ENCODE assay signal across 8 mouse cellular contexts in the genomic region with DNA sequence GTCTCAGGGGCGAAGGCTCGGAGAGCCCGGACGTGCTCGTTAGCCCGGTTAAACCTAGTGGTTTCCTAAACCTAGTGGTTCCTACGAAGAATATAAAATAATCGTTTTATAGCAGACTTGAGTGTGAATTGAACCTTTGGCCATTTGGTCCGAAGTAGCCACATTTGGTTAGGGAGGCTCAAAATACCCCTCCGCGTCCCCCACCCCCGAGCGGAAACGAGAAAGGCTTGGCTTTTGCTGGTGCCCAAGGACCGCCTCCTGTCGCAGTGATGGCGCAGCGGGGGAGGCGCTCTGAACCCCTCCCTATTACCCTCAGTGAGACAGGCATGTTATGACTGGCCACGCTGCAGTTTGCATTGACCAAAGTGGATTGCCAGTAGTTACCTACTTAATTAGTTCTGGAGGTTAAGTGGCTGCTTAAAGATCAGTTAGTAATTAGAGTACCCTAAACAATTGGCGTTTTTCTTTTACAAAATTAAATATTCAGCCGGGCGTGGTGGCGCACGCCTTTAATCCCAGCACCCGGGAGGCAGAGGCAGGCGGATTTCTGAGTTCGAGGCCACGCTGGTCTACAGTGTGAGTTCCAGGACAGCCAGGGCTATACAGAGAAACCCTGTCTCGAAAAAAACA. TPM values are rescaled to one million over a fixed set of nuclear protein-coding genes. Genes with fewer than 3 reads are reported as not detected.
DNase-seq lines count a peak whose midpoint lies in the region; ATAC-seq and TF ChIP-seq lines count a peak whose summit lies in the region.

No protein-coding gene starts in this region.

- H3K4me1 ChIP-seq in bone marrow, adult 2 months (ENCODE audit: control insufficient read depth, insufficient read depth, low read length) = no peaks in the 10 kb centered on the region
- H3K4me1 ChIP-seq in embryonic facial prominence, embryonic 14.5 days (ENCODE audit: control insufficient read depth, insufficient read depth, low read length) = peaks cover 18% of the 10 kb centered on the region
- no peaks in the 10 kb centered on the region; the same call in 1 of the 2 replicates for H3K4me1 ChIP-seq in kidney, embryonic 14.5 days (ENCODE audit: control insufficient read depth, insufficient read depth, low read length)

- H3K27me3 ChIP-seq in embryonic facial prominence, embryonic 14.5 days (replicated peaks; ENCODE audit: control insufficient read depth, insufficient read depth, low read length) = no peaks in the 10 kb centered on the region
- no peaks in the 10 kb centered on the region for H3K27me3 ChIP-seq in kidney, embryonic 14.5 days (ENCODE audit: control insufficient read depth, insufficient read depth, low read length)

- WGBS in bone marrow, adult 2 months = under 1% methylated on average over 30 of the region's 30 CpGs
- WGBS in embryonic facial prominence, embryonic 14.5 days = 1% methylated on average over 30 of the region's 30 CpGs
- WGBS in kidney, embryonic 14.5 days = 1% methylated on average over 30 of the region's 30 CpGs

- no peaks in the 10 kb centered on the region for H3K9me3 ChIP-seq in embryonic facial prominence, embryonic 14.5 days (ENCODE audit: control insufficient read depth, low read length)
- H3K9me3 ChIP-seq in kidney, embryonic 14.5 days (ENCODE audit: control insufficient read depth, low read length) = no peaks in the 10 kb centered on the region

- TF ChIP-seq CTCF in bone marrow, adult 2 months (IDR thresholded peaks at IDR 0.05; ENCODE audit: control insufficient read depth, insufficient read depth, low read length) = no peak

- peak overlapping the region; percentile 98 for H3K4me2 ChIP-seq in embryonic facial prominence, embryonic 14.5 days (ENCODE audit: low read depth, low read length)
- peak overlapping the region; percentile 91 for H3K4me2 ChIP-seq in kidney, embryonic 14.5 days (replicated peaks; ENCODE audit: low read depth, low read length)

- H3K36me3 ChIP-seq in embryonic facial prominence, embryonic 14.5 days (ENCODE audit: control insufficient read depth, insufficient read depth, low read length) = peaks cover 42% of the 10 kb centered on the region
- H3K36me3 ChIP-seq in kidney, embryonic 14.5 days (ENCODE audit: control insufficient read depth, insufficient read depth, low read length) = peaks cover 39% of the 10 kb centered on the region

- peak; percentile 81 for DNase-seq in 416B (ENCODE audit: low read depth)
- peak; percentile 89 for DNase-seq in embryonic facial prominence, embryonic 14.5 days (ENCODE audit: low spot score)
- peak; percentile 78 to 84 for DNase-seq in heart, adult 9 months (ENCODE audit: low spot score in 2 of 2)
- peak; percentile 86 for DNase-seq in liver
- DNase-seq in monocyte, adult 2 months (ENCODE audit: low read depth in 1 of 2, low spot score in 2 of 2) = peak; percentile 37 to 72
- peak; percentile 86 to 87 for DNase-seq in spleen, postnatal 36 days (ENCODE audit: low spot score in 2 of 2)

- peak overlapping the region; percentile 93 for H3K27ac ChIP-seq in bone marrow, adult 2 months (ENCODE audit: control insufficient read depth, insufficient read depth, low read depth, low read length, poor library complexity)
- peak overlapping the region; percentile 98 for H3K27ac ChIP-seq in embryonic facial prominence, embryonic 14.5 days (replicated peaks; ENCODE audit: low read depth, low read length)
- peak overlapping the region; percentile 97 for H3K27ac ChIP-seq in kidney, embryonic 14.5 days (ENCODE audit: low read depth, low read length)

- ATAC-seq in embryonic facial prominence, embryonic 14.5 days (ENCODE audit: low read depth) = peak; percentile 51
- ATAC-seq in kidney, embryonic 14.5 days (ENCODE audit: low FRiP score, low TSS enrichment) = 0 out of 2 replicates have a peak, but pooled peaks have one; percentile 28

- peak; percentile 42; the same call in 1 of the 2 replicates for TF ChIP-seq POLR2A in bone marrow, adult 2 months (IDR thresholded peaks at IDR 0.05; ENCODE audit: borderline replicate concordance, control insufficient read depth, low read depth, low read length)

- H3K4me3 ChIP-seq in bone marrow, adult 2 months (replicated peaks; ENCODE audit: control insufficient read depth, low read depth, low read length) = peak overlapping the region; percentile 94
- H3K4me3 ChIP-seq in embryonic facial prominence, embryonic 14.5 days (ENCODE audit: low read depth, low read length) = peak overlapping the region; percentile 98
- H3K4me3 ChIP-seq in kidney, embryonic 14.5 days (ENCODE audit: low read length) = peak overlapping the region; percentile 64

- peak overlapping the region; percentile 98 for H3K9ac ChIP-seq in embryonic facial prominence, embryonic 14.5 days (ENCODE audit: low read depth, low read length)
- H3K9ac ChIP-seq in kidney, embryonic 14.5 days (ENCODE audit: low read depth, low read length) = peak overlapping the region; percentile 85

RNA-seq across cellular contexts. Expression of a gene that starts 1.3 kb away (rescaled TPM):
- polyA plus RNA-seq in bone marrow, adult 2 months (2011; ENCODE audit: insufficient read depth, insufficient read length, low replicate concordance, missing spikeins) = 659 and 720 TPM in 2 replicates
- 4,672 and 4,857 TPM in 2 replicates for polyA plus RNA-seq in embryonic facial prominence, embryonic 14.5 days (2014; fragmentation: Nextera tagmentation; extraction: Ambion mirVana)
- polyA plus RNA-seq in kidney, embryonic 14.5 days (2014; fragmentation: Nextera tagmentation; extraction: Ambion mirVana) = 6,047 and 7,558 TPM in 2 replicates

RNA-seq across cellular contexts. Expression of a gene that starts 27.6 kb away (rescaled TPM):
- polyA plus RNA-seq in bone marrow, adult 2 months (2011; ENCODE audit: insufficient read depth, insufficient read length, low replicate concordance, missing spikeins) = 24.8 and 42.3 TPM in 2 replicates
- polyA plus RNA-seq in embryonic facial prominence, embryonic 14.5 days (2014; fragmentation: Nextera tagmentation; extraction: Ambion mirVana) = 11.2 and 12.4 TPM in 2 replicates
- polyA plus RNA-seq in kidney, embryonic 14.5 days (2014; fragmentation: Nextera tagmentation; extraction: Ambion mirVana) = 11.0 and 14.6 TPM in 2 replicates

RNA-seq across cellular contexts. Expression of a gene that starts 27.7 kb away (rescaled TPM):
- polyA plus RNA-seq in bone marrow, adult 2 months (2011; ENCODE audit: insufficient read depth, insufficient read length, low replicate concordance, missing spikeins) = 139 and 217 TPM in 2 replicates
- 428 and 463 TPM in 2 replicates for polyA plus RNA-seq in embryonic facial prominence, embryonic 14.5 days (2014; fragmentation: Nextera tagmentation; extraction: Ambion mirVana)
- polyA plus RNA-seq in kidney, embryonic 14.5 days (2014; fragmentation: Nextera tagmentation; extraction: Ambion mirVana) = 654 and 761 TPM in 2 replicates

RNA-seq across cellular contexts. Expression of a gene that starts 59.2 kb away (rescaled TPM):
- 14.7 and 18.0 TPM in 2 replicates for polyA plus RNA-seq in bone marrow, adult 2 months (2011; ENCODE audit: insufficient read depth, insufficient read length, low replicate concordance, missing spikeins)
- polyA plus RNA-seq in embryonic facial prominence, embryonic 14.5 days (2014; fragmentation: Nextera tagmentation; extraction: Ambion mirVana) = 28.8 and 29.2 TPM in 2 replicates
- polyA plus RNA-seq in kidney, embryonic 14.5 days (2014; fragmentation: Nextera tagmentation; extraction: Ambion mirVana) = 28.1 and 29.5 TPM in 2 replicates

Comparison
In these comparisons a context has a peak if more than half of its experiments do, and no peak if none do; other contexts are left out.
1. Peak in every context shown above with its lines: DNase-seq, ATAC-seq, H3K4me3 ChIP-seq and H3K27ac ChIP-seq.